Mouse (Mus musculus): ENCODE measurements around the gene Fkbp5.
A peak's percentile ranks its signal among the peaks of the same experiment; 100 is the strongest.

Fkbp5 gene

DNA sequence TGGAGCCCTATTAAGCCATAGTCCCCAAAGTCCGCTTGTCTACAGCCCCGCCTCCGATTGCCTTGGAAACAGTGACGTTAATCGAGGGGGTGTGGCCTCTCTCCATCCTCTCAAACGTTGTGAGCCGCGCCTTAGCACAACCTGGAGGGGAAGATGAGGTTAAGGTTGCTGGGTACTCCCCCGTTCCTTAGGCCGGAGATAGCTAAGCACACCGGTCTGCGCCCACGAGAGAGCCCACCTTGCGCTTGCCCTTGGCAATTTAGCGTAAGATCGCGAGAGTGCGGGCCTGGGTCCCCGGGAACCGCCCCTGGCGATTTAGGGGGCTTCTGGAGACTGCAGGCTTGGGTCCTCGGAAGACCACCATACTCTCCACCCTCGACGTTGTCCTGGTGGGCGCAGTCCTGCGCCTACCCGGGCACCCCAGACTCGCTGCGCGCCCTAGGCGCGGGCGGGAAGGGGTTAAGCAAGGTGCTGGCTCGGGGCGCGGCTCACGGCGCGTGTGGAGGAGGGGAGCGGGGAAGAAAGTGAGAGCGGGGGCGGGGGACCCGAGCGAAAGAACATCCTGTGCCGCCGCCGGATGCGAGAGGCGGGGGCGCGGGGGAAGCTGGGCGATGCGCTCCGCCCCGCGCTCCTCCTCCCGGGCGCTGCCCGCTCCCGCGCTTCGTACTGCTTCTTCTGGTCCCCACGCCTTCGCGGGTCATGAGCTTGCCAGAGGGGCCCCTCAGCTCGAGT lies 5.5 kb upstream of the Fkbp5 start:
- peak; percentile 94 for DNase-seq

DNA sequence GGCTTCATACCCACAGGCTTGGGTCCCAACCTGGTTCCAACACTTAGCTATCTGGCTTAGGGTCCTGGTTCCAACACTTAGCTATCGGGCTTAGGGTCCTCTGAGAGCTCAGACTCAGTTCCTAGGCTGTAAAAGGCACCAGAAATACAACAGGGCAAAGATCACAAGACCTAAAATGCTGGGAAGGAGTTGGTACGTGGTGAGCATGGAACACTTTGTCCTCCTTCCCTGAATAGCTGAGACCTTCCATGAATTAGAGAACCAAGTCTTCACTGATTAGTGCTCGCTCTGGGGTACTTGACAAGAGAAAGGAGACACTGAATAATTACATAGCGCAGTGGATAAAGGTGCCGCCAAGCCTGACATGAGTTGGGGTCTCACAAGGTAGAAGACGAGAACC lies 4.6 kb upstream of the Fkbp5 start:
- no peak for DNase-seq

DNA sequence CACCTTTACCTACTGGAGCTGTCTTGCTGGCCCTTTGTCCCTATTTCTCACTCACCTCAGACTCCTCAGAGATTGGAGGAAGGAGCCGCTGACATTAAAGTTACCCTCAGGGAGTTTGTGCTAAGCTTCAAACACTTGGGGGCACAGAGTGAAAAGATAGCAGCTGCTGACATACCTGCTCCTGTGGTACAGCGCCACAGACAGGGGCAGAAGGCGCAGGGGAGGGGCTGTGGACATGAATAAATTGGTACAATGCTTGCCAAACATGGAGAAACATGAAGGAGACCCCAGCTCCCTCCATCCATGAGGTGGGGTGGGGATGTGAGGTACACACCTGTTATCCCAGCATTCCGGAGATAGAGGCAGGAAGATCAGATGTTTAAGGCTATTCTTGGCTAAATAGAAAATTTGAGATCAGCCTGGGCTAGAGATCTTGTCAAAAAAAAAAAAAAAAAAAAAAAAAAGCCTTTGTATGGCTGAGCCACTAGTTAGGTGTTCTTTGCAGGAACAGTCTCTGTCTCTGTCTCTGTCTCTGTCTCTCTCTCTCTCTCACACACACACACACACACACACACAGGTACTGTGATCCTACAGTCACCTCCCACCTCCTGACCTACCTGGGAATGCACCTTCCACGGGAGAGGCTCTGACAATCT lies 3.9 kb upstream of the Fkbp5 start:
- DNase-seq: peak; percentile 10

DNA sequence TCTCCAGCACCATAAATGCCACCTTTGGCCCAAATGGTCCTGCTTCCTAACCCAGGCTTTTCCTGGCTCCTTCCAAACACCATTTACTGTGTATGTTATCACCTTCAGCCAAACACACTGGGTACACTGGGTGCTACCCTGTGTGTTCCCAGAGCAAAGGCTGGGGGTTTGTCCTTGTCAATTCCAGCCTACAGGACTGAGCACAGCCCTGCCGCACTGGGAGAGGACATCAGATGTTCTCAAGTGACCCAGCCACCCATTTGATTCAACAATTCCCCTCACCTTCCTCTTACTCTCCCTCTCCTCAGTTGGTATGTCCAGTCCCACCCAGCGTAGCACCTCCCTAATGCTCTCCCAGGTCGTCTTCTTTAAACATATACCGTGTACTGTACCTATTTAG lies 3.2 kb upstream of the Fkbp5 start:
- DNase-seq: peak; percentile 7

DNA sequence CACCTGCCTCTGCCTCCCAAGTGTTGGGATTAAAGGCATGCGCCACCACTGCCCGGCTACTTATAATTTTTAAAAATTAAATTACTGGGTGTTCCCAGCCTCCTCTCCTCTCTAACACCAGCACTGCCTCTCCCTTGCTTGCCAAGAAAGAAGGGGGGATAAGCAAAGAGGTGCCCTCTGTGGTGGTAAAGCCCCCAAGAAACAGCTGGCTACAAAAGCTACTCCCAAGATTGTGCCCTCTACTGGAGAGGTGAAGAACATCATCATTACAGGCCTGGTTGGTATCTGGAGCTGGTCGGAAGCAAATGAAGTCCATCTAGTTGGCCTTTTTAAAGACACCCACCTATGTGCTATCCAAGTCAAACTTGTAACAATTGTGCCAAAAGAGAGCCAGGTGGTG lies 2.5 kb upstream of the Fkbp5 start:
- DNase-seq: no peak

DNA sequence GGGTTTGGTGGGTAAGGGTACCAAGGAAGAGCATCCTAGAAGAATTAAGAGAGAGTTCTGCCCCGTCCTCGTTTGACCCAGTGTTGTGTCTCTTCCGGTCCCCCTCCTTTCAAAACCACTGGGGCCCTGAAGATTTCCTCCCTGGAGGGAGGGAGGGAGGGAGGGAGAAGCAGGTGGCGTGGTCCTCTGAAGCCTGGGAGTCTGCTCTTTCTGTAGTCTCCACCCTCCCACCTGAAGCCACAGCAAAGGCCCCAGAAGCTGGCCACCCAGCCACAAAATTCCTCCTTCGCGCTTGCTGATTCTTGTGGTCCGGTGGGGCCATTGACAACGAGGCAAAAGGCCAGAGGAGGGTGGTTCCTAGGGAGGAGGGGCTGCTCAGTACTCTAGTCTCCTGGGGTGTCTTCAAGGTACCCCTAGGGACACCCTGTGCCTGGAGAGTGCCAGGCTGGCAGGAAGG lies 1.3 kb upstream of the Fkbp5 start:
- DNase-seq: peak; percentile 49

DNA sequence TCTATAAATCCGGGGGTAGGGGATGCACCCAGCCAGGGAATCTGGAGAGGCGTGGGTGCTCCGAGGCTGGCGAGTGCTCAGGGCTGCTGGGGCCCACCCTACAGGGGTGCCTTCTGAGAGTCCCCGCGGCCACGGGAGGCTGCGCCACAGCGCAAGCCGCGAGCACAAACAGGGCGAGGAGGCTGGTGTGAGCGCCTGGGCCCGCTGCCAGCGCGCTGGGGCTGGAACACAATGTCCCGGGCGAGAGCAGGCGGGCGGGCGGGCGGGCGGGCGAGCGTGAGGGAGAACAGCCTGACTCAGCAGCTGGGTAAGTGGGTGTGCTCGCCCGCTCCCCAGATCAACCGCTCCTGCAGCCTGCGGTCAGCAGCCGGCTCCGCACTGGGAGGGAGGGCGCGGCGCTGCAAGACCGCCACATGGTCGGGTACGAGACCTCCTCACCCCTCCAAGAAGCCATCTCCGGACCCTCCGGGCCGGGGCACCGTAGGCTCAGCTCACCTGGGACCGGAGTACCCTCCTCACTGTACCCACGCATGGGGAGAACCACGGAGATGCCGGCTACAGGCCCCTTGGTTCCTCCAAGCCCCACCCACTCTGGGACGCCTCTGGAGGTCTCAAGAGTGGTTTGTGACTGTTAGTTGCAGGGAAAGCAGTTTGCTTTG lies 758 bp upstream of the Fkbp5 start:
- DNase-seq: peak; percentile 92

DNA sequence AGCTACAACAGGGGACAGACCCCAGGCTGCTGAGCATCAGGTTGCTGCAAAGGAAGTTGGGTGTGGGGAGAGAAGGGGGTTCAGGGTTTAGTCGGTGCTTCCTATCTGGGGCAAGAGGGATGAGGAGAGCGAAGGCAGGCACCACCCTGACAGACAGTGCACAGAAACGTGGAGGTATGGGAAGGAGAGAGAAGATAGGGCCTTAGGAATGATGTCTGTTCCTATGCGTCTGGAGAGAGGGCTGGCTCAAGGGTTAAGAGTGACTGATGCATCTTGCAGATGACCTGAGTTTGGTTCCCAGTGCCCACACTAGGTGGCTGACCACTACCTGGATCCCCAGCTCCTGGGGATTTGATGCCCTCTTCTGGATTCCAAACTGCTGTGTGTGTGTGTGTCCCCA lies 446 bp downstream of the Fkbp5 start:
- peak; percentile 7 for DNase-seq

DNA sequence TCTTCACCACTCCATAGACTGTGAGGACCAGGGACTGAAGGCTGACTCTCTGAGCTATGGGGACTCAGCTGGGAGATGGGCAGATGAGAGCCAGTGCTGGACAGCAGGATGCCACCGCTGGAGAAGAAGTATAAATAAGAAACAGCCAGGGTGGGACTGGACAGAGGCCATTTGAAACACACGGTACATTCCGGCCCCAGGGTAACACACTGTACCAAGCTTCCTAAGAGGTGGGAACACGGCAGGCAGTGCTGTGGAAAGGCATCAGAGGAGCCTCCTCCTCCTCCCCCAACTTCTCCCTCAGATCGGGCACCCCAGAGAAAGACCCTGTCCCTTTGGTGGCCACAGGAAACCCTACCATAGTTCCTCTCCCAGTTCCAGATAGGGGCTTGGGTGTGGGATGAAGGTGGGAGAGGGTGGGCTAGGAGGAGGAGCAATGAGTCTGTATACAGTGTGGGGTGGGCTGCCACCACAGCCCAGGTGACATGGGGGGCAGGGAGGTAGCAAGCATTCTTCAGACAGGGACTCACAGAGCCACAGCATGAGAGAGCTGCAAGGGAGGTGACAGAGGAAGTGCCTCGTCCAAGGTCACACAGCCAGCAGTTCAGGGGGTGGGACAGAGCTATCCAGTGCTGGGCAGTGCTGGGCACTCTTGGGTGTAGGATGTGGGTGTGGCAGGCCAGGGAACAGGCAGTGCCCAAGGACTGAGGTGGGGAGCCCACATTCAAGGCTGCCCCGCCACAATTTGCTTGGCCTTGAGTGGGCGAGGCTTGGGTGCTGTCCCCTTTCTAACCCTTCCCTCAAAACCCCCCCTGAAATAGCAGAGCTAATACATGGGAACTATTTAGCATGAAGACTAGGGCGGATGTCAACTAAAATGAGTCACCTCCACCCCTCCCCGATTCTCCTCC lies 1.6 kb downstream of the Fkbp5 start:
- DNase-seq: peak; percentile 70

DNA sequence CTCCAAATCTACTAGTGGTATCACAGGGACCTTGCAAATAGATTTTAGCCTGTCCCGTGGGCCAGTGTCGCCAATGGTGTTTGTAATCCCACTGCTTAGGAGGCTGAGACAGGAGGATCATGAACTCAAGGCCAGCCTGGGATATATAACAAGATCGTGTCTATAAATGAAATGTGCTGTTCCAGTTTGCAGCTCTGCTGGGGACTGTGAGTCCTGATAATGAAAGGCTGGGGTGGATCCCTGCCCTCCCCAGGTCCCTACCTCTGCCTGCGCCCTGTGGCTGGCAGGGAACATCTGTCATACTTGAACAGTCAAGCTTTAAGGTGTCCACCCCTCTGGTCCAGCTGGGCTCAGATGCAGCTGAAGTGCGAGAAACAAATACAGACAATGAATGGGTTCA lies 2.8 kb downstream of the Fkbp5 start:
- DNase-seq: no peak

DNA sequence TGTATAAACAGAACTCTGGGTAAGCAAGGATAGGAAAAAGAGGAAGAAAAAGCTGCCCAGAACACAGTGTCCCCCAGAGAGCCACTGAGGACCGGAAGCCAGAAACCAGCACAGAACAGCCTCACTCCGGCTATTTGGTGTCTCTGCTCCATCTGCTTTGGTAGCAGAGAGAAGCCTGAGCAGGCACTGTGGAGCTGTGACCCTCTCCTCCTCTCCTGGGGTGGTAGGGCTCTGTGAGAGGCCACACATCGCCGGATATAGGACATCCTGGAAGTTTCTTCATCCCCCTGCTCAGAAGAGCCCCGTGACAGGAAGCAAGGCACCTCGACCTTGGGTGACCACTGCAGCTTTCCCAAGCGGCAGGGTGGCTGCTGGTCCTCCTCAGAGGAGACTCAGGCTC lies 3.5 kb downstream of the Fkbp5 start:
- peak; percentile 24 for DNase-seq

DNA sequence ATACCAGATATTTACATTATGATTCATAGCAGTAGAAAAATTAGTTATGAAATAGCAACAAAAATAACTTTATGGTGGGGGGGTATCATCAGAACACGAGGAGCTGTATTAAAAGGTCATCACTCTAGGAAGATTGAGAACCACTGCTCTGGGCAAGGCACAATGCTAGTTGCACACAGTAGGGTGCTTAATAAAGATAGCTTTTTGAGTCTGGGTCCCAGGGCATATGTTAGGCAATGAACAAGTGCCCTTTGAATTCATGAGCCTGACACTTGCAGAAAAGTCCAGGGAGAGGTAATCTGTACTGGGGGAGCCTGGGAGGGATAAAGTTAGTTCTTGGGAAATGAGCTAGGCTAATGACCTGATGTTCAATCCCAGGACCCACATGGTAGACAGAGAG lies 4.0 kb downstream of the Fkbp5 start:
- no peak for DNase-seq

DNA sequence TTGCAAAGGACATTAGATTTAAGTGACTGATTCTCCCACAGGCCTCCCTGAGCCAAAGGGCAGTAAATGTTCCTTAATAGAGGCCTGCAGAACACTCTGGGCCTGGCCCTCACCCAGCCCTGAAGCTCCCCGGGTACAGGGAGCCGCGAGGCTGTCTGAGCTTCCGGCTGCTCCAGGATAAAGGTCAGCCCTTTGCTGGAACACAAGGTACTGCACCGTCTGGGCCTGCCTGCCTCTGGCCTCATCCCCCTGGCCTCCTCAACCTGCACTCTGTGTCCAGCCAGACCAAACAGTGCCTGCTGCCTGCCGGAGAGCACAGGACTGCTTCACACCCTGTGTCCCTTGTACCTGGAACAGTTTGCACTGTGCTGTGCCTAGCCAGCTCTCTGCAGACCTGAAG lies 4.6 kb downstream of the Fkbp5 start:
- peak; percentile 93 for DNase-seq

DNA sequence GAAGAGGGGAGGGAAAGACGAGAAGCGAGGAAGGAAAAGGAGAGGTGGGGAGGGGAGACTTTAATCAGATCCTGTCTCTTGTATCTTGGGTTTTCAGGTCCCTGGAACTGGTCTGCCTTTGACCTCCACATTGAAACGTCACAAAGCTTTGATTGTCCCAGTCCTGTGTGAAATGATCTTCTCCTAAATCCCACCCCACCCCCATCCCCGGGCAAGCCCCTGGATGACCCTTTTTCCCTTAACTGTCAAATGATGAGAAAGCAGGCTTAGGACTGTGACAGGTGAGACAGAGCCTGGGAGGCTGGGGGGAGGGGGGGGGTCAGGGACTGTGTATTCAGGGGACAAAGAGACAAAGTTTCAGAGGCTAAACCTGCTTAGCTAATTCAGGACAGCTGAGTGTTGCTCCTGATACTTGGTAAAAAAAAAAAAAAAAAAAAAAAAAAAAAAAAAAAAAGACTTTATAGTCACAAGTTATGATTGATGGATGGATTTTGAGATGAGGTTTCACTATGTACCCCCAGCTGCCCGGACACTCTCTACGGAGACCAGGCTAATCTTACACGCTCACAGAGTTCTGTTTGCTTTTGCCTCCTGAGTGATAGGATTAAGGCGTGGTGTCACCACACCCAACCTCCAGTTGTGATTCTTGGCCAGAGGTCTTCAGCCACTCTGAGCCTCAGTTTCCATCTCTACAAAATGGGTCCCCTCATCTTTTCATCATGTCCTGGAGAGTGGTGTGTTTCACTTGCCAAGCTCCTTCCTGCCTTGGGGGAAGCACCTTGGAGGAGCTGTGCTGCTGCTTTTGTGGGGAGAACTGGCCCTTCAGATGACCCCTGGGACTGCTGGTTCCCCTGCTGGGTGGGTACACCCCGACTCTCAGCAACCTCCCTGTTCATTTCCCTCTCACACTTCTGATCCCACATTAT lies 5.4 kb downstream of the Fkbp5 start:
- no peak for DNase-seq

DNA sequence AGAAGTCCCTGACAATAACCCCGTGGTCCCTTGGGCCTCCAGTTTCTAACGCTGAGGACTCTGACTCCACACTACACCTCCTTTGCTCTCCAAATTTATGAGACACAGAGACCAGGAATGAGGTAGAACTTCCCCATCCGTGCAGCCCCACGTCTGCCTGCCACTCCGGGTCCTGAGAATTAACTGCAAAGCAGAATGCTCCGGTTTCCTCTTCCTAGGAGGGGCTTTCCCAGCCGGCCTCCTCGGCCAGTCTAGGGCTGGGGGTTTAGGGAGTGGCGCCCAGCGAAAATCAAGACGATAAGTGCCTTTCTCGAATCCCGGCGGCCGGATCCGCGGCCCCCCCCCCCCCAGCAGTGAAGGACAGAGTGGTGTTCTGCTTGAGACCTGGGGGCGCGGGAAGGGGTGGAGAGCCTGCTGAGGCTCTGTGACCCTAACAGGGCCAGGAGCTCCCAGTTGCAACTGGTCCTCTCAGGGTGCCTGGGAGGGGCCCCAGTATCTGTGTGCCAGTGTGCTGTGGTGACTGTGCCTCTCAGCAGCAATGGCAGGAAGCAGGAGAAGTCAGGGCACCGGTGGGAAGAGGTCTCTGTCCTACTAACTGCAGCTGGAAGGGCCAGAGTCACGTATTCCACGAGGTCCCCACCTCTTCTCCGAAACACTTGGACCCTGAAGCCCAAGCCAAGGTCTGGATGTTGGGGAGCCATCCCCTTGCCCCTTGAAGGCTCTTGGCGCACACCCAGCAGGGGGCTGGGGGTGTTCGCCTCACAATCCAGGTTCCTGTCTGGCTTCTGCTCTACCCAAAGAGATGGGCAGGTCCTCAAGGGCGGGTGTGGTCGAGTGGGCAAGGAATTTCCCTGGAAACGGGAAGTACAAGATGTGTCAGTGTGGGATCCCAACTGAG lies 6.6 kb downstream of the Fkbp5 start:
- DNase-seq: peak; percentile 11

DNA sequence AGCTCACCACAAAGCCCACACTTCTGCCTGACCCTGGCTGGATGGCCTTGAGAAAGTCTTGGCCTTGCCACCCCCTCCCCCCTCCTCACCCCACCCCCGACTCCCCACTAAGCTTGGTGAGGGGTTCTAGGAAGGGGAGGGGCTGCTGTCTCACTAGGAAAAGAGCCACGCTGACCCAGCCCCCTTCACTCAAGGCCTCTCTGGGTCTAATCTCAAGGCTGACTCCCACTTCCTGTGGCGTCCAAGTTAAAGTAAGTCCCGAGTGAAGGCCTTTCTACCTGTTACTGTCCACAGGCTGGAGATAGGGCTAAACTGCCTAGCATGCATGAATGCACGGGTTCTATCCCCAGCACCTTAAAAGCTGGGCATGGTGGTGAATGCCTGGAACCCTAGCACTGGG lies 9.8 kb downstream of the Fkbp5 start:
- no peak for DNase-seq

DNA sequence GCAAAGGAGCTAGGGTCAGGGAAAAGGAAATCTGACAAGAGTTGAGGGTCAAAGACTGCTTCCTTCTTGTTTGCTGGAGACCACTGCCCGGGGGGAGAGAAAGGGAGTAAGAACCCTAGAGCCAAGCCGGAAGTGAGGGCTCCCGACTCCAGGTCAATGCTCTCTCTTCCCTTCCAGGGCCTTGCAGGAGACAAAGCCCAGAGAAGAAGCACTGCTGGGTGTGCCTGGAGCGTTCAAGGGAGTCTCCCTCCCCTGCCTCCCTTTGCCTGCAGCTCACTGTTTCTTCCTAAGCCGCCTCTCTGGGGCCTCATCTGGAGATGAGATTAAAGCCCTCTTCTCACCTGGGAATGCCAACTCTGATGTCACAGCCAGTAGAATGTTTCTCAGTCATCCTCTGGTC lies 10.4 kb downstream of the Fkbp5 start:
- no peak for DNase-seq

DNA sequence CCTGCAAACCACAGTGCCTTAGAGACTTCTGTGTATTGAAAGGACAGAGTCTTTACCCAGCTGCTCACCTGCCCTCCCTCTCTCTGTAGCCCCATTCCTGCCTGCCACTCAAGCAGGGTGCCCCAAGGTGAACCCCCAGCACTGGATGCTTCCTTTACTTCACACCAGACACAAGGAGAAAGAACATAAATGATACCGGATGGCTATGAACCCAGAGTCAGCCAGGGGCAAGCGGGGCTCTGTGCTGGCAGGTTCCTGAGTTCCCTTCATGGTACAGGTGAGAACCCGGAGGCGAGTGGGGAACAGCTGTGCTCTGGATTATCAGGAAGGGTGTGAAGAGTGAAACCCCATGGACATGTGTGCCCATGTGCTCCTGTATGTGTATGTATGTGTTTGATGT lies 11.7 kb downstream of the Fkbp5 start:
- DNase-seq: no peak

DNA sequence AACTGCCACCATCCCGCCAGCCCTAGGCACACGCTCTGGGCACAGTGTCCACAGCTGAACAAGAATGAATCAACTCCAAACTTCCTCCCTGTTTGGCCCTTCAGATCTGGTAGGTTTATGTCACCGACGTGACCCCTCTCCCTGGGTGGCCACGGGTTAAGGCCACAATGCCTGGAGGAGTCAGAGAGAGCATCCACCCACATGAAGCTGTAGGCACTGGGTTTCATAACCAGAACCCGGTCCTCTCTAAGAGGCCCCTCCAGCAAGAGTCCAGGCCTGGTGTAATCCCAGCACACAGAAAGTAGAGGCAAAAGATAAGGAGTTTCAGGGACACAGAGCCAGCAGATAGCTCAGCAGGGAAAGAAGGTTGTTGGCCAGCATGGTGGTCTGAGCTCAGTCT lies 13.1 kb downstream of the Fkbp5 start:
- DNase-seq: no peak

DNA sequence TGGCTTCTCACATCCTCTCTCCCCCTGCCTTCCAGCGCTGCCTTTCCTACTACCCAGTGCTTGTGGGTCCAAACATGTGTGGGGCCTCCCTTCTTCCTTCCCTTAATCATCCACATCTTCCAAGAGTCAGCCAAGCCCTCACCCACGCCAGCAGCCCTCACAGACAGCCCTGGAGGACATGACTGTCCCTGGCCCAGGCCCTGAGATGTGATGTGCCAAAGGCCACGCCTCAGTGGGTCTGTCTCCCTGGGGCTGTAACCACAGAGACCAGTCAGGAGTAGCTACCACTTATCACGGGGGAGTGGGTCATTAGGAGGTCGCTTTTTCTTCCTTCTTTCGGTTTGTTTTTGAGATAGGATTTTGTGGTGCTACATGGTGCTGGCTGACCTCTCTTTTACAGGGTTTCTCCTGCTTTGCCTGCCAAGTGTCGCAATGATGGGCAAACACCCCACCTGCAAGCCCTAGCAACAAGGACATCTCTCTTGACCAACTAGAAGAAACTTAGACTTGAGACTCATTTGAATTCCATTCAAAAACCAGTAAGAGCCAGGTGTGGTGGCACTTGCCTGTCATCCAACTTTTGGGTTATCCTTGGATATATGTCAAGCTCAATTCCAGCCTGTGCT lies 15.0 kb downstream of the Fkbp5 start:
- no peak for DNase-seq
